Mouse (Mus musculus): ENCODE results near the gene C530008M17Rik.

DNA sequence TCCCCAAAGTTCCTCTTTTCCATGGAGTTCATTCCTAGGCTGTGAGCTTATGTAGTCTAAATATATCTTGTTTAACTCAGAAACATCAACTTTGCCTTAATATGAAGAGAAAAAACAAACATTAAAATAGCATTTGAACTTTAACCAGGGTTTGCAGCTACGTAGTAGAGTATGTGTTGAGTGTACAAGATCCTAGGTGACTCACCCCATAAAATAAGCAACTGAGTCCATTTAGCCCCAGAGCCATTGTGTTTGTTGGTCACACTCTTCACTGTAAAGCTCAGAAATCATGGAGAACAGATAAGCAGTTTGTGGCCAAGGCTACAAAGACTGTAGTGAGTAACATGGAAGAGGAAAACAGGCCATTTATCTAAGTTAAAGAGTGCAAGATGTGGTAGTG lies 227.8 kb downstream of the C530008M17Rik start:
- TF ChIP-seq POLR2A (IDR thresholded peaks at IDR 0.05; ENCODE audit: control insufficient read depth in 1 of 2, insufficient read depth in 1 of 2, low read depth in 1 of 2, low read length in 2 of 2, poor library complexity in 1 of 2) (no peak), ZC3H11A (IDR thresholded peaks at IDR 0.05; ENCODE audit: low read depth, low read length) (no peak)
